Mouse (Mus musculus): ENCODE measurements around the gene Polh. TPM values are rescaled to one million over a fixed set of nuclear protein-coding genes. Genes with fewer than 3 reads are reported as not detected.

Gene Polh
- polyA plus RNA-seq, 1 experiment from 2014 or later, result 8.5 TPM

DNA sequence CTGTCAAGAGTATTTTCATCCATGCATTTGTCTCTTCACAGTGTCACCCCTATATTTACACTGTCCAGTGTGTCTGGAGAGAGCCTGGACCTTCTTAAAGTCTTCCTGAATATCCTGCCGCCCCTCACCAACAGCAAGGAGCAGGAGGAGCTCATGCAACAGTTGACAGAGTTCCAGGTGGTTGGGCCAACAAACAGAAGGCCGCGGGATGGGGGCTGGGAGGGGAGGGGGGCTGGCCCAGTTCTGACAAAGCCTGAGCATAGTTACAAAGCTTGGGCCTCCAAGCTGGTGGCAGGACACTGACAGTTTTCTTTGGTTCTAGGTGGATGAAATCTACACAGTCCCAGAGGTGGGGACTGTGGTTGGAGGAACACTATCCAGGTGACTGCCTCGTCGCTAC is 36.2 kb downstream of the Polh start:
- no peak overlapping the region for H3K27ac ChIP-seq (replicated peaks)
- H3K4me2 ChIP-seq (replicated peaks), result no peak overlapping the region
- 86% methylated on average over 5 of the region's 5 CpGs for WGBS
- H3K4me3 ChIP-seq, result no peak overlapping the region
- no peaks in the 10 kb centered on the region for H3K27me3 ChIP-seq
- no peak overlapping the region for H3K9ac ChIP-seq (replicated peaks)
- H3K4me1 ChIP-seq, result peaks cover 20% of the 10 kb centered on the region
- no peaks in the 10 kb centered on the region for H3K9me3 ChIP-seq
- ATAC-seq (replicated peaks), result no peak
- peaks cover 65% of the 10 kb centered on the region for H3K36me3 ChIP-seq

DNA sequence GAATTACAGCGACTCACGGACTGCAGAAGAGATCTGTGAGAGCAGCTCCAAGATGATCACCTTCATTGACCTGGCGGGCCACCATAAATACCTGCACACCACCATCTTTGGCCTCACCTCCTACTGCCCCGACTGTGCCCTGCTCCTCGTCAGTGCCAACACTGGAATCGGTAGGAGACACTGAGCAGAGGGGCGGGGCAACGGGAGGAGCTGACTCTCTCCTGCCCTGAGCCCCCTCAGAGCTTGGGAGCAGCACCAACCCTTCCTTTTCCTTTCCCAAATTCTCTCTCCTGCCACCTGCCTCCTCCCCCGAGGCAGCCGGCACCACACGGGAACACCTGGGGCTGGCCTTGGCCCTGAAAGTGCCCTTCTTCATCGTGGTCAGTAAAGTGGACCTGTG is 37.0 kb downstream of the Polh start:
- no peak for ATAC-seq (replicated peaks)
- Histone ChIP-seq H3K9me3 (no peaks in the 10 kb centered on the region), H3K4me2 (replicated peaks) (no peak overlapping the region), H3K4me3 (no peak overlapping the region), H3K9ac (replicated peaks) (no peak overlapping the region), H3K36me3 (peaks cover 59% of the 10 kb centered on the region), H3K27ac (replicated peaks) (no peak overlapping the region), H3K27me3 (no peaks in the 10 kb centered on the region), H3K4me1 (peaks cover 20% of the 10 kb centered on the region)
- WGBS, result 93% methylated on average over 12 of the region's 12 CpGs

DNA sequence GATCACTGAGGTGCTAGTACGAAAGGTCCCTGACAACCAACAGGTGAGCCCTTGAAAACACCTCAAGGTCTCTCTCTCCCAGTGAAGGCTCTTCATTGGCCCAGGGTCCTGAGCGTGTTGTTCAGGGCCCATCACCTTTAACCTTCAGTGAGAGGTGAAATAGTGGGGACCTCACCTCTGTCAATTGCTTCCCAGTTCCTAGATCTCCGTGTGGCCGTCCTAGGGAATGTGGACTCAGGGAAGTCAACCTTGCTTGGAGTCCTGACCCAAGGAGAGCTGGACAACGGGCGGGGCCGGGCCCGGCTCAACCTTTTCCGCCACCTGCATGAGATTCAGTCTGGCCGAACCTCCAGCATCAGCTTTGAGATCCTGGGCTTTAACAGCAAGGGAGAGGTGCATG is 37.7 kb downstream of the Polh start:
- H3K4me2 ChIP-seq (replicated peaks), result no peak overlapping the region
- H3K27me3 ChIP-seq, result no peaks in the 10 kb centered on the region
- H3K4me3 ChIP-seq, result no peak overlapping the region
- WGBS, result 93% methylated on average over 10 of the region's 10 CpGs
- no peak overlapping the region for H3K27ac ChIP-seq (replicated peaks)
- no peak overlapping the region for H3K9ac ChIP-seq (replicated peaks)
- no peak for ATAC-seq (replicated peaks)
- no peaks in the 10 kb centered on the region for H3K9me3 ChIP-seq
- H3K36me3 ChIP-seq, result peaks cover 56% of the 10 kb centered on the region
- H3K4me1 ChIP-seq, result peaks cover 26% of the 10 kb centered on the region

DNA sequence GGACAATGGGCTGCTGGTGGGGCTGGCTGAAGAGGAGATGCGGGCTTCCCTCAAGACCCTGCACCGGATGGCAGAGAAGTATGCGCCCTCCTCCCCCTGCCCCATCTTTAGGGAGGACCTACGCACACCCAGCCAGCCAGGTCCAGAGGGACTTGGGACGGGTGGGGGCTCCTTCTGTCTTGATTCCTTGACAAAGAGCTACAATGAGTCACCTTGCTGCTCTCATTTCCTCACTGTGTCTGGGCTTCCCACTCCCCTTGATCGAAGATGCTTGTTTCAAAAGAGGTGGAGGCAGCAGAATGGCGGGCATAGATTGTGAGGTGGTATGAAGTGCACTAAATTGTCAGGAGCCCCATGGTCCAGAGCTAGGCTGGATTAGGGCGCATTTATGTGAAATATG is 38.1 kb downstream of the Polh start:
- no peaks in the 10 kb centered on the region for H3K27me3 ChIP-seq
- H3K9ac ChIP-seq (replicated peaks), result no peak overlapping the region
- H3K36me3 ChIP-seq, result peaks cover 51% of the 10 kb centered on the region
- H3K4me3 ChIP-seq, result no peak overlapping the region
- WGBS, result 96% methylated on average over 8 of the region's 8 CpGs
- peaks cover 30% of the 10 kb centered on the region for H3K4me1 ChIP-seq
- ATAC-seq (replicated peaks), result no peak
- H3K4me2 ChIP-seq (replicated peaks), result no peak overlapping the region
- H3K9me3 ChIP-seq, result no peaks in the 10 kb centered on the region
- H3K27ac ChIP-seq (replicated peaks), result no peak overlapping the region

DNA sequence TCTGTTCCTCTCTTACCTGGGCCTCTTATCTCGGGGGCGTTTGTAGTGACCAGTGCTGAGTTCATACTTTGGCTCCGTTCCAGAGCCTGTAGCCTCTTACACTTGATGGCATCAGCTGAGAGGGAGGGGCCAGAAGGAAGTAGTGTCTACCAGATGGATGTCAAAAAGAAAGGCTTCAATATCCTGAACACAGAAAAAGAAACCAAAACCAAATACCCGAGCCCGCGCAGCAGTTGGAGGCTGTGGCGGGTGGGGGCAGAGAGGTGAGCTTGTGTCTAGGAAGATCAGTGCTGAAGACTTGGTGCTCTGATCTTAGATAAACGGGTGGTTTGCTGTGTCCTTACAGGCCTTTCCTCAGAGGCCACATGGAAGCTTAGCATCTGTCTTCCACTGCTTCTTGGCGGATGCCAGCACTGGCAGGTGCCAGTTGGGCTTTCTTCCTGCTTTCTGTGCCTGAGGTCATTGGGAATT is 39.5 kb downstream of the Polh start:
- no peak for ATAC-seq (replicated peaks)
- H3K27ac ChIP-seq (replicated peaks), result no peak overlapping the region
- H3K4me3 ChIP-seq, result no peak overlapping the region
- H3K9me3 ChIP-seq, result no peaks in the 10 kb centered on the region
- H3K36me3 ChIP-seq, result peaks cover 39% of the 10 kb centered on the region
- no peaks in the 10 kb centered on the region for H3K27me3 ChIP-seq
- 0 out of 2 replicates have a peak overlapping the region, but pooled peaks have one; percentile 2 for H3K4me2 ChIP-seq (replicated peaks)
- peaks cover 30% of the 10 kb centered on the region for H3K4me1 ChIP-seq
- H3K9ac ChIP-seq (replicated peaks), result no peak overlapping the region
- 84% methylated on average over 9 of the region's 9 CpGs for WGBS

DNA sequence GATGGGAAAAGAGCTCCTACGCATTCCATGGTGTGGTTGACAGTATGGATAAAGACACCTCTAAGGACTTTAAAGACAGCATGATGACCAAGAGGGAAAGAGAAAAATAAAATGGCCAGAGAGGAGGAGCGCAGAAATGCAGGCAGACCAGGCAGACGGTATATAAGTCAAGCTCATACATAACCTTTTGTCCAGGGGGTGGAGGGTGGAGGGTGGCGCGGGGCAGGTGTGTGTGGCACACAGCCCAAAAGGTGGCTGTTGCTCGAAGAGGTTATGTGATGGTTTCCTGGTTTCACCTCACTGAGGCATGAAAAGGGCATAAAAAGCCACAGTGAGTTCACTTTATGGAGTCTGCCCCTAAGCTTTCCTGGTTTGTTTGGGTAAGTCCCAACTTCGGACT is 39.9 kb downstream of the Polh start:
- no peaks in the 10 kb centered on the region for H3K27me3 ChIP-seq
- no peaks in the 10 kb centered on the region for H3K9me3 ChIP-seq
- H3K4me1 ChIP-seq, result peaks cover 30% of the 10 kb centered on the region
- 92% methylated on average over 7 of the region's 7 CpGs for WGBS
- H3K4me2 ChIP-seq (replicated peaks), result peak overlapping the region; percentile 71; the same call in 1 of the 2 replicates
- no peak overlapping the region for H3K27ac ChIP-seq (replicated peaks)
- H3K9ac ChIP-seq (replicated peaks), result no peak overlapping the region
- no peak overlapping the region for H3K4me3 ChIP-seq
- ATAC-seq (replicated peaks), result no peak
- H3K36me3 ChIP-seq, result peaks cover 35% of the 10 kb centered on the region

DNA sequence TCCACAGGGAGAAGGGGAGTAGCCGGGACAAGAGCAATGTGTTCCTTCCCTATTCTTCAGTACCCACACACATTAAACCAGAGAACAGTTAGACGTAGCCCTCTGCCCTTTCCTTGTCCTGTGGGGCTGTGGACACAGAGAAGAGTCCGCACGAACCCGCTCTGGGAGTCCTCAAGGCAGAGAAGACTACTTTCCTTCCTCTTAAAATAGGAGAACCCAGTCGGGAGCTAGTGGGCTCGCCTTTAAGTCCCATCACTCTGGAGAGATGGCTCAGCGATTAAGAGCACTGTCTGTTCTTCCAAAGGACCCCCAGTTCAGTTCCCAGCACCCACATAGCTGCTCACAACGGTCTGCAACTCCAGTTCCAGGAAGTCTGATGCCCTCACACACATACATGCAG is 40.7 kb downstream of the Polh start:
- Histone ChIP-seq H3K9ac (replicated peaks) (peak overlapping the region; percentile 90), H3K4me2 (replicated peaks) (peak overlapping the region; percentile 71), H3K27ac (replicated peaks) (no peak overlapping the region), H3K9me3 (no peaks in the 10 kb centered on the region), H3K36me3 (peaks cover 27% of the 10 kb centered on the region), H3K4me3 (peak overlapping the region; percentile 90), H3K4me1 (peaks cover 30% of the 10 kb centered on the region), H3K27me3 (no peaks in the 10 kb centered on the region)
- WGBS, result 46% methylated on average over 9 of the region's 9 CpGs
- ATAC-seq (replicated peaks), result no peak

DNA sequence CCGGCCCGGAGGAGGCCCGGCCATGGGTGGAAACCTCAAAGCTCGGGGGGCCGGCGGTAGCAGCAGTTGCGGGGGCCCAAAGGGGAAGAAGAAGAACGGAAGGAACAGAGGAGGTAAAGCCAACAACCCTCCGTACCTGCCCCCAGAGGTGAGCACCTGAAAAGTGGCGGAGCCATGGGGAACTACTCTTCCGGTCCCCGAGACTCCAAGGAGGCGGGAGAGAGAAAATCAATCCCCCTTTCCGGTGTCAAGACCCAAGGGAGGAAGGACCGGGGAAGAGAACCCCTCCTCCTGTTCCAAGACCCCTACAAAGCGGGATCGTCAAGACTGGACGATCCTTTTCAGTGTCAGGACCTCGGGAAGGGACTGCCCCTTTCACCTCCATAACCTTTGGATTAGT is 41.3 kb downstream of the Polh start:
- Histone ChIP-seq H3K9me3 (no peaks in the 10 kb centered on the region), H3K4me3 (peak overlapping the region; percentile 90), H3K9ac (replicated peaks) (peak overlapping the region; percentile 90), H3K27ac (replicated peaks) (peak overlapping the region; percentile 74), H3K27me3 (no peaks in the 10 kb centered on the region), H3K4me1 (peaks cover 30% of the 10 kb centered on the region), H3K4me2 (replicated peaks) (peak overlapping the region; percentile 71), H3K36me3 (peaks cover 22% of the 10 kb centered on the region)
- ATAC-seq (replicated peaks), result peak; percentile 41
- WGBS, result 0% methylated on average over 19 of the region's 19 CpGs

DNA sequence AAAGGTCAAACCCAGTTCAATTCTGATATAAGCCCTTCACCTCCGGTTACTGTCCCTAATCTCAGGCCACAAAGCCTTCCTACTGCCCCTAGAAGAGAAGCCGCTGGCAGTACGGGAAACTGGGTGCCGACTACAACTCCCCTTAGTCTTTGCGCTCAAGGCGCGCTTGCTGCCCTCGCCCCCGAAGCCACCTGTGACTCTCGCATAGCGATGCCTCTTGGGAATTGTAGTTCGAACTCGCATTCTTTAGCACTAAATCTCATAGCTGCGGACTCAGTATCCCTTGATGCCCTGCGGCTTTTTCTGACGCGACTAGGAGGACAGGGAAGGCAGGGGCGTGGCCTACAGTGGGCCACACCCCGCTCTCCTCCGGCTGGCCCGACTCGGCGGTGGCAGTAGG is 41.8 kb downstream of the Polh start, which contains the start of gene Gtpbp2:
TSS of gene Gtpbp2 (plus strand) at position 347 of the 400 bp plus-strand sequence.
- Histone ChIP-seq H3K27ac (replicated peaks) (peak within 1 kb of the TSS; percentile 81), H3K4me3 (peak within 1 kb of the TSS; percentile 90), H3K4me2 (replicated peaks) (peak within 1 kb of the TSS; percentile 82), H3K9ac (replicated peaks) (peak within 1 kb of the TSS; percentile 90), H3K27me3 (no peaks in the 10 kb centered on the region), H3K4me1 (peaks cover 30% of the 10 kb centered on the region), H3K9me3 (no peaks in the 10 kb centered on the region), H3K36me3 (peaks cover 17% of the 10 kb centered on the region)
- 1% methylated on average over 23 of the region's 23 CpGs for WGBS
- peak; percentile 98 for ATAC-seq (replicated peaks)

DNA sequence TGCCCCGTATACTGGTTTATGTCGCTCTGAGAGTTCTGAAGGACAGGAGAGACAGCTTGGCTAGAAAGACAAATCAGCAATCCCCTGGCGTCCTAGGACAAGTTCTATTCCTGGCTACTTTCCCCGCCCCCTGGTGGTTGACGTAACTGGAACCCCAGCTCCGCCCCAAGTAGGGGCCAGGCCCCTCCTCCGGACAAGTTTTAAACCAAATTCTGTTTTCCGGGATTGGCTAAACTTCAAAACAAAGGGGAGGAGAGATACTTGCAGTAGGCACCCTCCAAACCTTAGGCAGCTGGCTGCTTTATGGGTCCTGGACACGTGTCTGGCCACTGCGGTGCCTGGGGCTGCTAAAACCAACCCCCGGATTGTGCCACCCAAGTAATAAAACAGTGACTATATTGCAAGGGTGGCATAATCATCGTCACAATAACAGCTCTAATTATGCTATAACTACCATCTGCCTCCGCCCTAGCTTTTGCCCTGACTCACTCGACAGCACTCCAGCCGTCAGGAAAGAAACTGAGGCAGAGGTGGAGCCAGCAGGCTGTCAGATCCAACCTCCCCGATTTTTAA is 42.3 kb downstream of the Polh start:
- Histone ChIP-seq H3K36me3 (peaks cover 13% of the 10 kb centered on the region; the same call in 1 of the 2 replicates), H3K4me2 (replicated peaks) (peak overlapping the region; percentile 82), H3K9me3 (no peaks in the 10 kb centered on the region), H3K9ac (replicated peaks) (peak overlapping the region; percentile 39), H3K4me1 (peaks cover 30% of the 10 kb centered on the region), H3K27me3 (no peaks in the 10 kb centered on the region), H3K27ac (replicated peaks) (peak overlapping the region; percentile 81), H3K4me3 (peak overlapping the region; percentile 90)
- WGBS, result under 1% methylated on average over 16 of the region's 16 CpGs
- peak; percentile 73 for ATAC-seq (replicated peaks)

DNA sequence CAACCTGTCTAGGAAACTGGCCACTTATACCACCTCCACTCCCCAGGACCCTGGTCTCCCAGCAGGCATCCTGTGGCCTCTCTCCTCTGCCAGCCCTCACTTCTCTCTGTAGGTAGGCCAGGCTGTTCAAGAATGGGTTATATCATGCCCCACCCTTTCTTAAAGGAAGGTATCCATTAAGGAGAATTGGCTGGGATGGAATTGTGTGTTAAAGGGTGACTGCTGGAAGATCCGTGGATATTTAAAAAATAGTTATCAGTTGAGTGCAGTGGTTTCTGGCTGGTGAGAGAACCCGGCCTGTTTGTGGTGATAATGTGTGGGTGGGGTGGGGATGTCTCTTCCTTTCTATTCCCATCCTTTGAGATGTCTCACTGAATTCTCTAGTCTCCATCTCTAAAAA is 43.2 kb downstream of the Polh start:
- Histone ChIP-seq H3K9me3 (no peaks in the 10 kb centered on the region), H3K27ac (replicated peaks) (no peak overlapping the region), H3K4me2 (replicated peaks) (no peak overlapping the region), H3K27me3 (no peaks in the 10 kb centered on the region), H3K4me3 (peak overlapping the region; percentile 90; the same call in 1 of the 2 replicates), H3K36me3 (peaks cover 5% of the 10 kb centered on the region; the same call in 1 of the 2 replicates), H3K4me1 (peaks cover 30% of the 10 kb centered on the region), H3K9ac (replicated peaks) (no peak overlapping the region)
- 68% methylated on average over 2 of the region's 2 CpGs for WGBS
- ATAC-seq (replicated peaks), result no peak

DNA sequence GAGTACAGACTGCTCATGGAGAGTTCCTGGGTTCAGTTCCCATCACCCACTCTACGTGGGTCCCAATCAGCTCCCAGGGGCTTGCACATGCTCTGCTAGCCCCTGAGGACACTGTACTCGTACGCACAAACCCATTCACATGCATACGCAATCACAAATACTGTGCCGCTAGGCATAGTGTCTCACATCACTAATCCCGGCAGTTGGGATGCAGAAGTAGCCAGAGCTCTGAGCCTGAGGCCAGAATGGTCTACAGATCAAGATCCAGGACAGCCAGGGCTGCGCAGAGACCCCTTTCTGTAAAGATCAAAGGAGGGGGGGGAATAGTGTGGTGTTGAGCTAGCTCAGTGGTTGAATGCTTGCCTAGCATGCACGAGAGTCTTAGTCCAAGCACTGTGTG is 45.3 kb downstream of the Polh start:
- no peak overlapping the region for H3K4me2 ChIP-seq (replicated peaks)
- no peaks in the 10 kb centered on the region for H3K9me3 ChIP-seq
- 88% methylated on average over 8 of the region's 8 CpGs for WGBS

DNA sequence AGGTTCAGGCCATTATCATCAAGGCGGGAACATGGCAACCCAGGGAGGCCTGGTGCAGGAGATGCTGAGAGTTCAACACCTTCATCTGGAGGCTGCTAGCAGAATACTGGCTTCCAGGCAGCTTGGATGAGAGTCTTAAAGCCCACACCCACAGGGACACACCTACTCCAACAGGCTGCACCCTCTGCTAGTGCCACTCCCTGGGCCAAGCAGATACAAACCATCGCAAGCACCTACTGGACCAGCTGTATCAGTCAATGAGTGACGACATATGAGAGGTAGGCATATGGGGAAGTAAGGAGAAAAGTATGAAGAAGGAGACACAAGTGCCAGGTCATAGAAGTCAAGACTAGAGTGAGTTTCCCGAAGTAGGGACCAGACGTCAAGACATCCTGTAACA is 45.8 kb downstream of the Polh start:
- ATAC-seq (replicated peaks), result no peak
- H3K27ac ChIP-seq (replicated peaks), result no peak overlapping the region
- 90% methylated on average over 5 of the region's 5 CpGs for WGBS
- no peak overlapping the region for H3K4me3 ChIP-seq
- H3K9ac ChIP-seq (replicated peaks), result no peak overlapping the region
- H3K36me3 ChIP-seq, result no peaks in the 10 kb centered on the region
- H3K4me2 ChIP-seq (replicated peaks), result no peak overlapping the region
- H3K27me3 ChIP-seq, result no peaks in the 10 kb centered on the region
- H3K9me3 ChIP-seq, result no peaks in the 10 kb centered on the region
- peaks cover 23% of the 10 kb centered on the region for H3K4me1 ChIP-seq

More for the DNA sequence above, 45.3 kb downstream of the Polh start:
- Histone ChIP-seq H3K27ac (replicated peaks) (no peak overlapping the region), H3K4me3 (no peak overlapping the region), H3K4me1 (peaks cover 26% of the 10 kb centered on the region), H3K27me3 (no peaks in the 10 kb centered on the region), H3K9ac (replicated peaks) (no peak overlapping the region), H3K36me3 (no peaks in the 10 kb centered on the region)
- no peak for ATAC-seq (replicated peaks)
